Mouse (Mus musculus): ENCODE measurements around the gene Aplf. TPM values are rescaled to one million over a fixed set of nuclear protein-coding genes. Genes with fewer than 3 reads are reported as not detected.

The Aplf gene
- total RNA-seq, 2 experiments from 2014 or later: 33.8 to 61.1 TPM

Other genes with a start within 250 kb of the Aplf start
- gene Bmp10, start 243.2 kb downstream of the Aplf start, total RNA-seq (2014; fragmentation: Nextera tagmentation): not detected in 2 replicates
- gene Bmp10, start 243.2 kb downstream of the Aplf start, total RNA-seq (2017): not detected in 2 replicates
- 4.4 and 6.9 TPM in 2 replicates for gene Arhgap25, start 138.9 kb downstream of the Aplf start, total RNA-seq (2014; fragmentation: Nextera tagmentation)
- 8.5 and 9.0 TPM in 2 replicates for gene Arhgap25, start 138.9 kb downstream of the Aplf start, total RNA-seq (2017)
- 0.27 and 2.0 TPM in 2 replicates for gene Prokr1, start 81.5 kb downstream of the Aplf start, total RNA-seq (2014; fragmentation: Nextera tagmentation)
- 0.85 and 1.4 TPM in 2 replicates for gene Prokr1, start 81.5 kb downstream of the Aplf start, total RNA-seq (2017)
- 0.48 and 0.77 TPM in 2 replicates for gene Efcc1, start 58.7 kb upstream of the Aplf start, total RNA-seq (2014; fragmentation: Nextera tagmentation)
- gene Efcc1, start 58.7 kb upstream of the Aplf start, total RNA-seq (2017): 0.72 and 1.2 TPM in 2 replicates
- gene Gp9, start 105.9 kb upstream of the Aplf start, total RNA-seq (2014; fragmentation: Nextera tagmentation): 1.8 and 4.5 TPM in 2 replicates
- gene Gp9, start 105.9 kb upstream of the Aplf start, total RNA-seq (2017): 3.1 and 7.3 TPM in 2 replicates
- 49.7 and 51.5 TPM in 2 replicates for gene Rab43, start 140.0 kb upstream of the Aplf start, total RNA-seq (2014; fragmentation: Nextera tagmentation)
- 4.5 and 9.9 TPM in 2 replicates for gene Rab43, start 140.0 kb upstream of the Aplf start, total RNA-seq (2017)
- 0.81 and 3.3 TPM in 2 replicates for gene Gm45140, start 163.6 kb upstream of the Aplf start, total RNA-seq (2014; fragmentation: Nextera tagmentation)
- gene Gm45140, start 163.6 kb upstream of the Aplf start, total RNA-seq (2017): 18.3 and 19.5 TPM in 2 replicates
- gene Isy1, start 166.6 kb upstream of the Aplf start, total RNA-seq (2014; fragmentation: Nextera tagmentation): 85.1 and 88.1 TPM in 2 replicates
- gene Isy1, start 166.6 kb upstream of the Aplf start, total RNA-seq (2017): 228 and 235 TPM in 2 replicates
- 524 and 599 TPM in 2 replicates for gene Cnbp, start 178.9 kb upstream of the Aplf start, total RNA-seq (2014; fragmentation: Nextera tagmentation)
- 1,213 and 1,503 TPM in 2 replicates for gene Cnbp, start 178.9 kb upstream of the Aplf start, total RNA-seq (2017)
- 76.8 and 84.9 TPM in 2 replicates for gene Copg1, start 215.6 kb upstream of the Aplf start, total RNA-seq (2014; fragmentation: Nextera tagmentation)
- gene Copg1, start 215.6 kb upstream of the Aplf start, total RNA-seq (2017): 53.1 and 63.4 TPM in 2 replicates
- 28.3 and 32.4 TPM in 2 replicates for gene Hmces, start 241.7 kb upstream of the Aplf start, total RNA-seq (2014; fragmentation: Nextera tagmentation)
- gene Hmces, start 241.7 kb upstream of the Aplf start, total RNA-seq (2017): 32.0 and 34.1 TPM in 2 replicates

All from megakaryocyte-erythroid progenitor cell, adult 5-6 weeks (primary cell).